Mouse (Mus musculus) hindbrain, embryonic 11.5 days (tissue): Measurements from ENCODE around the gene Vmn1r19. TPM values are rescaled to one million over a fixed set of nuclear protein-coding genes. Genes with fewer than 3 reads are reported as not detected.

Experiments used
- polyA plus RNA-seq: library from polyadenylated mRNA; unstranded; fragments of >200 nt; fragmentation: Nextera tagmentation; extraction: Ambion mirVana; gene quantifications from 2 replicates; pipeline ENCODE4 v1.2.1, GENCODE M21; 2014

The Vmn1r19 gene
- polyA plus RNA-seq, 1 experiment from 2014 or later, result not detected

Other genes starting within 250 kb of the Vmn1r19 start
- gene Vmn1r12, start 246.9 kb upstream of the Vmn1r19 start, polyA plus RNA-seq, result not detected in 2 replicates
- gene Vmn1r13, start 200.5 kb upstream of the Vmn1r19 start, polyA plus RNA-seq, result not detected in 2 replicates
- gene Vmn1r14, start 172.1 kb upstream of the Vmn1r19 start, polyA plus RNA-seq, result not detected in 2 replicates
- gene Vmn1r15, start 145.8 kb upstream of the Vmn1r19 start, polyA plus RNA-seq, result not detected in 2 replicates
- gene Vmn1r16, start 74.3 kb upstream of the Vmn1r19 start, polyA plus RNA-seq, result not detected in 2 replicates
- gene Vmn1r17, start 40.1 kb upstream of the Vmn1r19 start, polyA plus RNA-seq, result not detected in 2 replicates
- not detected in 2 replicates for gene Vmn1r18, start 8.0 kb upstream of the Vmn1r19 start, polyA plus RNA-seq
- not detected in 2 replicates for gene Vmn1r20, start 25.1 kb downstream of the Vmn1r19 start, polyA plus RNA-seq
- 6.1 and 8.2 TPM in 2 replicates for gene Ppm1k, start 131.7 kb downstream of the Vmn1r19 start, polyA plus RNA-seq
- gene Herc6, start 177.2 kb downstream of the Vmn1r19 start, polyA plus RNA-seq, result 1.2 and 1.7 TPM in 2 replicates